Comparison of ENCODE assay signal across 25 mouse cellular contexts in genomic region chr12:56055382-56055781, GRCm38 (mm10).
A peak's percentile ranks its signal among the peaks of the same experiment; 100 is the strongest.
DNase-seq lines count a peak whose midpoint lies in the region; ATAC-seq and TF ChIP-seq lines count a peak whose summit lies in the region.
"Had no signal": no experiment of that assay in that cellular context is flagged by ENCODE, and none has a peak within 500 bp of the region (broad histone marks: within the 10 kb centered on the region; RNA-seq: fewer than 3 reads in every experiment).

No protein-coding gene starts in this region.

- H3K9me3 ChIP-seq in midbrain, embryonic 14.5 days (ENCODE audit: control insufficient read depth, low read length) = 0 out of 2 replicates have a peak, but pooled peaks cover 2% of the 10 kb centered on the region
- no peaks in the 10 kb centered on the region for H3K9me3 ChIP-seq in midbrain, embryonic 16.5 days (replicated peaks; ENCODE audit: control insufficient read depth, low read length, poor library complexity, severe bottlenecking)
- peaks cover 6% of the 10 kb centered on the region; the same call in 1 of the 2 replicates for H3K9me3 ChIP-seq in E14TG2a.4 (ENCODE audit: low read length)
- H3K9me3 ChIP-seq: heart, embryonic 13.5 days; hindbrain, embryonic 15.5 days; liver, embryonic 12.5 days; midbrain, embryonic 12.5 days had no signal

- H3K27ac ChIP-seq in layer of hippocampus, adult 2 months = no peak overlapping the region
- no peak overlapping the region for H3K27ac ChIP-seq in midbrain, embryonic 14.5 days (replicated peaks; ENCODE audit: low read depth, low read length)
- no peak overlapping the region for H3K27ac ChIP-seq in midbrain, embryonic 16.5 days (ENCODE audit: low read length)
- H3K27ac ChIP-seq: heart, embryonic 13.5 days; hindbrain, embryonic 15.5 days; liver, embryonic 12.5 days; midbrain, embryonic 12.5 days had no signal

- no peaks in the 10 kb centered on the region for H3K27me3 ChIP-seq in midbrain, embryonic 14.5 days (ENCODE audit: control insufficient read depth, insufficient read depth, low read length)
- H3K27me3 ChIP-seq in midbrain, embryonic 16.5 days (ENCODE audit: control insufficient read depth, insufficient read depth, low read depth, low read length) = no peaks in the 10 kb centered on the region
- H3K27me3 ChIP-seq in E14TG2a.4 (ENCODE audit: insufficient read depth, low read length) = peaks cover 4% of the 10 kb centered on the region
- H3K27me3 ChIP-seq: heart, embryonic 13.5 days; hindbrain, embryonic 15.5 days; liver, embryonic 12.5 days had no signal

- no peak for ATAC-seq in midbrain, embryonic 14.5 days (ENCODE audit: low FRiP score, low TSS enrichment)
- no peak for ATAC-seq in midbrain, embryonic 16.5 days
- ATAC-seq: forebrain, embryonic 16.5 days; liver, embryonic 12.5 days; liver, postnatal 0 days had no signal

- DNase-seq in layer of hippocampus, adult 2 months (ENCODE audit: low spot score in 2 of 2) = no peak
- DNase-seq in layer of hippocampus, adult 8-10 months (ENCODE audit: low spot score in 2 of 2) = no peak
- DNase-seq in midbrain, embryonic 14.5 days = peak; percentile 29
- DNase-seq in brain, embryonic 14.5 days (ENCODE audit: low read depth) = peak; percentile 20
- no peak for DNase-seq in kidney, adult 18-20 months
- DNase-seq: adrenal gland, adult 2 months; adrenal gland, postnatal 36 days; cerebellum, adult 2 months; cerebellum, postnatal 14 days; heart, postnatal 10 days; kidney, adult 8-10 months; kidney, postnatal 10 days; left cerebral cortex, postnatal 4 days; liver, postnatal 0 days; lung, postnatal 14 days; right cerebral cortex, postnatal 4 days; thymus, adult 2 months; thymus, postnatal 36 days had no signal

- TF ChIP-seq POLR2A in brain, embryonic 14.5 days (IDR thresholded peaks at IDR 0.05; ENCODE audit: borderline replicate concordance, extremely low read depth, insufficient read depth, insufficient read length, poor library complexity, severe bottlenecking) = no peak

- no peak overlapping the region for H3K4me3 ChIP-seq in layer of hippocampus, adult 2 months
- no peak overlapping the region for H3K4me3 ChIP-seq in midbrain, embryonic 14.5 days (replicated peaks; ENCODE audit: low read depth, low read length)
- H3K4me3 ChIP-seq in midbrain, embryonic 16.5 days (ENCODE audit: low read depth, low read length) = no peak overlapping the region
- H3K4me3 ChIP-seq in E14TG2a.4 (replicated peaks; ENCODE audit: low read length) = no peak overlapping the region
- H3K4me3 ChIP-seq: heart, embryonic 13.5 days; hindbrain, embryonic 15.5 days; liver, embryonic 12.5 days; midbrain, embryonic 12.5 days had no signal

- 82% methylated on average over 6 of the region's 6 CpGs for WGBS in midbrain, embryonic 14.5 days
- WGBS in midbrain, embryonic 16.5 days = 69% methylated on average over 6 of the region's 6 CpGs

- no peaks in the 10 kb centered on the region for H3K4me1 ChIP-seq in midbrain, embryonic 14.5 days (ENCODE audit: control insufficient read depth, insufficient read depth, low read length)
- no peaks in the 10 kb centered on the region for H3K4me1 ChIP-seq in midbrain, embryonic 16.5 days (ENCODE audit: control insufficient read depth, insufficient read depth, low read length)
- H3K4me1 ChIP-seq in E14TG2a.4 (replicated peaks; ENCODE audit: low read depth, low read length) = no peaks in the 10 kb centered on the region
- H3K4me1 ChIP-seq: heart, embryonic 13.5 days; hindbrain, embryonic 15.5 days; liver, embryonic 12.5 days; midbrain, embryonic 12.5 days had no signal

- no peak overlapping the region for H3K9ac ChIP-seq in midbrain, embryonic 14.5 days (replicated peaks; ENCODE audit: low read length)
- no peak overlapping the region for H3K9ac ChIP-seq in midbrain, embryonic 16.5 days (ENCODE audit: low read depth, low read length)
- H3K9ac ChIP-seq: heart, embryonic 13.5 days; hindbrain, embryonic 15.5 days; liver, embryonic 12.5 days; liver, postnatal 0 days; midbrain, embryonic 12.5 days had no signal

- H3K36me3 ChIP-seq in midbrain, embryonic 14.5 days (ENCODE audit: control insufficient read depth, insufficient read depth, low read length) = no peaks in the 10 kb centered on the region
- no peaks in the 10 kb centered on the region for H3K36me3 ChIP-seq in midbrain, embryonic 16.5 days (ENCODE audit: control insufficient read depth, insufficient read depth, low read length)
- H3K36me3 ChIP-seq in E14TG2a.4 (ENCODE audit: insufficient read depth, low read length) = no peaks in the 10 kb centered on the region
- H3K36me3 ChIP-seq: heart, embryonic 13.5 days; hindbrain, embryonic 15.5 days; liver, embryonic 12.5 days; midbrain, embryonic 12.5 days had no signal

- peak; percentile 65 for TF ChIP-seq CTCF in layer of hippocampus, adult 2 months (conservative IDR thresholded peaks at IDR 0.05)
- 0 out of 2 replicates have a peak, but pooled peaks have one; percentile 5 for TF ChIP-seq CTCF in E14TG2a.4 (conservative IDR thresholded peaks at IDR 0.05; ENCODE audit: low read length)
- no peak for TF ChIP-seq CTCF in brain, embryonic 14.5 days (IDR thresholded peaks at IDR 0.05; ENCODE audit: borderline replicate concordance, extremely low read depth, insufficient read depth, insufficient read length)

- no peak overlapping the region for H3K4me2 ChIP-seq in midbrain, embryonic 14.5 days (ENCODE audit: low read length)
- no peak overlapping the region for H3K4me2 ChIP-seq in midbrain, embryonic 16.5 days (ENCODE audit: low read length)
- H3K4me2 ChIP-seq: heart, embryonic 13.5 days; hindbrain, embryonic 15.5 days; liver, embryonic 12.5 days; midbrain, embryonic 12.5 days had no signal

Comparison
In these comparisons a context has a peak if more than half of its experiments do, and no peak if none do; other contexts are left out.
1. DNase-seq: peak in midbrain, embryonic 14.5 days (single experiment) and brain, embryonic 14.5 days (single experiment); none in layer of hippocampus, adult 2 months (0 of 2), layer of hippocampus, adult 8-10 months (0 of 2) and kidney, adult 18-20 months (single experiment).